ENCODE assay signal across 12 mouse cellular contexts in genomic region chr12:79804776-79805524, GRCm38 (mm10).
DNase-seq lines count a peak whose midpoint lies in the region; ATAC-seq and TF ChIP-seq lines count a peak whose summit lies in the region.
"Had no signal": no experiment of that assay in that cellular context is flagged by ENCODE, and none has a peak within 500 bp of the region (broad histone marks: within the 10 kb centered on the region; RNA-seq: fewer than 3 reads in every experiment).

No protein-coding gene starts in this region.

- H3K4me2 ChIP-seq in forebrain, postnatal 0 days (ENCODE audit: low read depth): no peak overlapping the region
- H3K4me2 ChIP-seq in midbrain, embryonic 11.5 days: no peak overlapping the region
- H3K4me2 ChIP-seq in midbrain, postnatal 0 days (ENCODE audit: low read depth, low read length, poor library complexity, severe bottlenecking): no peak overlapping the region
- H3K4me2 ChIP-seq in limb, embryonic 11.5 days (ENCODE audit: low read depth, severe bottlenecking): no peak overlapping the region
- no peak overlapping the region for H3K4me2 ChIP-seq in stomach, embryonic 15.5 days

- no peaks in the 10 kb centered on the region for H3K36me3 ChIP-seq in forebrain, embryonic 10.5 days (replicated peaks)
- no peaks in the 10 kb centered on the region for H3K36me3 ChIP-seq in forebrain, postnatal 0 days (ENCODE audit: insufficient read depth)
- H3K36me3 ChIP-seq in midbrain, embryonic 11.5 days (ENCODE audit: control insufficient read depth, insufficient read depth, low read length): no peaks in the 10 kb centered on the region
- H3K36me3 ChIP-seq in midbrain, postnatal 0 days (ENCODE audit: insufficient read depth, low read length): no peaks in the 10 kb centered on the region
- H3K36me3 ChIP-seq in limb, embryonic 11.5 days (ENCODE audit: control insufficient read depth, insufficient read depth, low read length): no peaks in the 10 kb centered on the region
- H3K36me3 ChIP-seq in stomach, embryonic 15.5 days: no peaks in the 10 kb centered on the region

- TF ChIP-seq CTCF in forebrain, postnatal 0 days (IDR thresholded peaks at IDR 0.05; ENCODE audit: low read depth): no peak
- TF ChIP-seq CTCF in midbrain, postnatal 0 days (IDR thresholded peaks at IDR 0.05): no peak

- 30% methylated on average over 8 of the region's 8 CpGs for WGBS in forebrain, embryonic 10.5 days
- WGBS in forebrain, postnatal 0 days: 45% methylated on average over 8 of the region's 8 CpGs
- 9% methylated on average over 8 of the region's 8 CpGs for WGBS in midbrain, embryonic 11.5 days
- 32% methylated on average over 8 of the region's 8 CpGs for WGBS in midbrain, postnatal 0 days
- WGBS in limb, embryonic 11.5 days: 36% methylated on average over 8 of the region's 8 CpGs
- WGBS in stomach, embryonic 15.5 days: 30% methylated on average over 8 of the region's 8 CpGs

- no peak overlapping the region for H3K9ac ChIP-seq in forebrain, postnatal 0 days
- peak overlapping the region; percentile 25; the same call in 1 of the 2 replicates for H3K9ac ChIP-seq in midbrain, embryonic 11.5 days (ENCODE audit: low read length)
- no peak overlapping the region for H3K9ac ChIP-seq in midbrain, postnatal 0 days (replicated peaks; ENCODE audit: low read length, poor library complexity, severe bottlenecking)
- peak overlapping the region; percentile 31; the same call in 1 of the 2 replicates for H3K9ac ChIP-seq in limb, embryonic 11.5 days (ENCODE audit: low read length)
- no peak overlapping the region for H3K9ac ChIP-seq in stomach, embryonic 15.5 days
- H3K9ac ChIP-seq: liver, postnatal 0 days had no signal

- H3K9me3 ChIP-seq in forebrain, embryonic 10.5 days: no peaks in the 10 kb centered on the region
- no peaks in the 10 kb centered on the region for H3K9me3 ChIP-seq in forebrain, postnatal 0 days (ENCODE audit: low read length)
- no peaks in the 10 kb centered on the region for H3K9me3 ChIP-seq in midbrain, embryonic 11.5 days (ENCODE audit: control insufficient read depth, low read length)
- H3K9me3 ChIP-seq in midbrain, postnatal 0 days (ENCODE audit: low read length): no peaks in the 10 kb centered on the region
- no peaks in the 10 kb centered on the region for H3K9me3 ChIP-seq in limb, embryonic 11.5 days (ENCODE audit: control insufficient read depth, low read length)
- H3K9me3 ChIP-seq in stomach, embryonic 15.5 days: no peaks in the 10 kb centered on the region
- H3K9me3 ChIP-seq: G1E had no signal

- peak overlapping the region; percentile 88 for H3K27ac ChIP-seq in forebrain, embryonic 10.5 days
- H3K27ac ChIP-seq in forebrain, postnatal 0 days (ENCODE audit: low read depth, low read length): no peak overlapping the region
- peak overlapping the region; percentile 95 for H3K27ac ChIP-seq in midbrain, embryonic 11.5 days (ENCODE audit: low read depth, low read length)
- H3K27ac ChIP-seq in midbrain, postnatal 0 days (ENCODE audit: low read depth, low read length): no peak overlapping the region
- peak overlapping the region; percentile 63; the same call in 1 of the 2 replicates for H3K27ac ChIP-seq in limb, embryonic 11.5 days (replicated peaks; ENCODE audit: low read depth, low read length)
- peak overlapping the region; percentile 69 for H3K27ac ChIP-seq in stomach, embryonic 15.5 days
- H3K27ac ChIP-seq: heart, adult 2 months had no signal

- no peak for DNase-seq in forebrain, embryonic 10.5 days (ENCODE audit: extremely low spot score, low spot score)
- no peak for DNase-seq in forebrain, postnatal 0 days
- peak; percentile 90 for DNase-seq in midbrain, embryonic 11.5 days (ENCODE audit: low spot score, missing footprints)
- no peak for DNase-seq in midbrain, postnatal 0 days (ENCODE audit: low spot score)
- DNase-seq in limb, embryonic 11.5 days (ENCODE audit: low spot score): no peak
- DNase-seq in cerebellum, adult 18-20 months: no peak
- no peak for DNase-seq in frontal cortex, postnatal 14 days (ENCODE audit: low spot score in 2 of 2)
- DNase-seq: heart, adult 2 months; kidney, adult 11 months; liver, postnatal 0 days had no signal

- peaks cover 68% of the 10 kb centered on the region for H3K4me1 ChIP-seq in forebrain, embryonic 10.5 days
- peaks cover 5% of the 10 kb centered on the region; the same call in 1 of the 2 replicates for H3K4me1 ChIP-seq in forebrain, postnatal 0 days (ENCODE audit: insufficient read depth)
- peaks cover 49% of the 10 kb centered on the region for H3K4me1 ChIP-seq in midbrain, embryonic 11.5 days (ENCODE audit: control insufficient read depth, insufficient read depth, low read length)
- peaks cover 9% of the 10 kb centered on the region for H3K4me1 ChIP-seq in midbrain, postnatal 0 days (ENCODE audit: insufficient read depth, low read length)
- H3K4me1 ChIP-seq in limb, embryonic 11.5 days (ENCODE audit: control insufficient read depth, insufficient read depth, low read length): peaks cover 12% of the 10 kb centered on the region
- H3K4me1 ChIP-seq in stomach, embryonic 15.5 days: peaks cover 35% of the 10 kb centered on the region

- H3K4me3 ChIP-seq in forebrain, embryonic 10.5 days: no peak overlapping the region
- H3K4me3 ChIP-seq in forebrain, postnatal 0 days (ENCODE audit: low read depth, low read length): no peak overlapping the region
- no peak overlapping the region for H3K4me3 ChIP-seq in midbrain, embryonic 11.5 days (ENCODE audit: low read depth, low read length)
- H3K4me3 ChIP-seq in midbrain, postnatal 0 days (ENCODE audit: low read depth, low read length): no peak overlapping the region
- H3K4me3 ChIP-seq in limb, embryonic 11.5 days (ENCODE audit: low read depth, low read length): no peak overlapping the region
- H3K4me3 ChIP-seq in stomach, embryonic 15.5 days (replicated peaks): no peak overlapping the region
- H3K4me3 ChIP-seq: heart, adult 2 months had no signal

- peaks cover 29% of the 10 kb centered on the region for H3K27me3 ChIP-seq in forebrain, embryonic 10.5 days (ENCODE audit: poor library complexity, severe bottlenecking)
- no peaks in the 10 kb centered on the region for H3K27me3 ChIP-seq in forebrain, postnatal 0 days (ENCODE audit: insufficient read depth, low read length)
- no peaks in the 10 kb centered on the region for H3K27me3 ChIP-seq in midbrain, embryonic 11.5 days (ENCODE audit: control insufficient read depth, insufficient read depth, low read length)
- H3K27me3 ChIP-seq in midbrain, postnatal 0 days (ENCODE audit: insufficient read depth, low read length): no peaks in the 10 kb centered on the region
- H3K27me3 ChIP-seq in limb, embryonic 11.5 days (ENCODE audit: control insufficient read depth, insufficient read depth, low read length): no peaks in the 10 kb centered on the region
- no peaks in the 10 kb centered on the region for H3K27me3 ChIP-seq in stomach, embryonic 15.5 days (replicated peaks)

- no peak for ATAC-seq in forebrain, postnatal 0 days
- peak; percentile 33; the same call in 1 of the 2 replicates for ATAC-seq in midbrain, embryonic 11.5 days (ENCODE audit: low FRiP score)
- ATAC-seq in midbrain, postnatal 0 days (ENCODE audit: low FRiP score): no peak
- ATAC-seq in limb, embryonic 11.5 days (ENCODE audit: insufficient number of reproducible peaks, low FRiP score, low TSS enrichment, low read depth): no peak
- ATAC-seq in stomach, embryonic 15.5 days (ENCODE audit: insufficient read depth, low FRiP score, low read depth): peak; percentile 54; the same call in 1 of the 2 replicates
- ATAC-seq: liver, postnatal 0 days had no signal

Comparison
In these comparisons a context has a peak if more than half of its experiments do, and no peak if none do; other contexts are left out.
1. H3K27ac ChIP-seq: peak in forebrain, embryonic 10.5 days (single experiment), midbrain, embryonic 11.5 days (single experiment), limb, embryonic 11.5 days (single experiment) and stomach, embryonic 15.5 days (single experiment); none in forebrain, postnatal 0 days (single experiment) and midbrain, postnatal 0 days (single experiment).
2. ATAC-seq: peak in midbrain, embryonic 11.5 days (single experiment) and stomach, embryonic 15.5 days (single experiment); none in forebrain, postnatal 0 days (single experiment), midbrain, postnatal 0 days (single experiment) and limb, embryonic 11.5 days (single experiment).
3. H3K9ac ChIP-seq: peak in midbrain, embryonic 11.5 days (single experiment) and limb, embryonic 11.5 days (single experiment); none in forebrain, postnatal 0 days (single experiment), midbrain, postnatal 0 days (single experiment) and stomach, embryonic 15.5 days (single experiment).